Mouse (Mus musculus) liver, postnatal 0 days (tissue): ENCODE data around the gene Hist1h3f. TPM values are rescaled to one million over a fixed set of nuclear protein-coding genes. Genes with fewer than 3 reads are reported as not detected.
A peak's percentile ranks its signal among the peaks of the same experiment; 100 is the strongest.

Experiments
- ATAC-seq: fragments of 200-750 bp; cut with Nextera tagmentation; 2 replicates; pipeline ENCODE4 v1.8.0; 2017; ENCODE audit warnings: mild to moderate bottlenecking, moderate library complexity
- DNase-seq: peaks from one replicate; pipeline ENCODE4 v3.0.0-alpha.2; 2016
- H3K27ac ChIP-seq: fragments of 300-500 bp; sonication (generic); 2 replicates; pipeline ENCODE4 v1.5.1; 2014; ENCODE audit warnings: antibody characterized with exemption, moderate library complexity, mild to moderate bottlenecking, low read depth
- H3K27me3 ChIP-seq: fragments of 300-500 bp; sonication (generic); 2 replicates; pipeline ENCODE4 v1.6.1; 2014; ENCODE audit warnings: low read length, control low read depth, mixed read lengths; ENCODE audit not compliant: insufficient read depth
- H3K36me3 ChIP-seq: fragments of 300-500 bp; sonication (generic); replicated peaks from 2 replicates; pipeline ENCODE4 v1.6.1; 2014; ENCODE audit warnings: mild to moderate bottlenecking, control low read depth, low read length, moderate library complexity, mixed read lengths; ENCODE audit not compliant: insufficient read depth
- H3K4me1 ChIP-seq: fragments of 300-500 bp; sonication (generic); 2 replicates; pipeline ENCODE4 v1.6.1; 2014; ENCODE audit warnings: antibody characterized with exemption, mild to moderate bottlenecking, control low read depth; ENCODE audit not compliant: insufficient read depth
- H3K4me2 ChIP-seq: fragments of 300-500 bp; sonication (generic); 2 replicates; pipeline ENCODE4 v1.6.1; 2014; ENCODE audit warnings: low read depth, mild to moderate bottlenecking, low read length, moderate library complexity, mixed read lengths
- H3K4me3 ChIP-seq: fragments of 300-500 bp; sonication (generic); 2 replicates; pipeline ENCODE4 v1.5.1; 2014; ENCODE audit warnings: low read depth, low read length
- H3K9ac ChIP-seq: fragments of 300-500 bp; sonication (generic); replicated peaks from 2 replicates; pipeline ENCODE4 v1.6.1; 2014; ENCODE audit warnings: mild to moderate bottlenecking, moderate library complexity
- H3K9me3 ChIP-seq: fragments of 300-500 bp; sonication (generic); 2 replicates; pipeline ENCODE4 v1.6.1; 2016; ENCODE audit warnings: mild to moderate bottlenecking, control low read depth, low read length, mixed read lengths
- CTCF ChIP-seq: sonication (generic); IDR thresholded peaks from 2 replicates; pipeline ENCODE4 v1.5.1; 2016; ENCODE audit warnings: antibody characterized with exemption, low read depth
- EP300 ChIP-seq: IDR thresholded peaks from 2 replicates; pipeline ENCODE4 v1.6.1; 2016; ENCODE audit warnings: antibody characterized with exemption, low read depth, mild to moderate bottlenecking
- WGBS: fragments of 180-500 bp; shearing (Covaris S2); extraction: QIAGEN DNeasy Blood & Tissue Kit; methylation state at CpG from one replicate; pipeline ENCODE4 v1.1.7; 2014; ENCODE audit not compliant: insufficient replicate concordance; 5-methylcytosine and 5-hydroxymethylcytosine counted together
- polyA plus RNA-seq: library from polyadenylated mRNA; unstranded; fragments of >200 nt; fragmentation: Nextera tagmentation; extraction: Ambion mirVana; gene quantifications from 2 replicates; pipeline ENCODE4 v1.2.1, GENCODE M21; 2015

Gene Hist1h3f
- polyA plus RNA-seq, 1 experiment from 2014 or later, result 1.5 TPM

DNA sequence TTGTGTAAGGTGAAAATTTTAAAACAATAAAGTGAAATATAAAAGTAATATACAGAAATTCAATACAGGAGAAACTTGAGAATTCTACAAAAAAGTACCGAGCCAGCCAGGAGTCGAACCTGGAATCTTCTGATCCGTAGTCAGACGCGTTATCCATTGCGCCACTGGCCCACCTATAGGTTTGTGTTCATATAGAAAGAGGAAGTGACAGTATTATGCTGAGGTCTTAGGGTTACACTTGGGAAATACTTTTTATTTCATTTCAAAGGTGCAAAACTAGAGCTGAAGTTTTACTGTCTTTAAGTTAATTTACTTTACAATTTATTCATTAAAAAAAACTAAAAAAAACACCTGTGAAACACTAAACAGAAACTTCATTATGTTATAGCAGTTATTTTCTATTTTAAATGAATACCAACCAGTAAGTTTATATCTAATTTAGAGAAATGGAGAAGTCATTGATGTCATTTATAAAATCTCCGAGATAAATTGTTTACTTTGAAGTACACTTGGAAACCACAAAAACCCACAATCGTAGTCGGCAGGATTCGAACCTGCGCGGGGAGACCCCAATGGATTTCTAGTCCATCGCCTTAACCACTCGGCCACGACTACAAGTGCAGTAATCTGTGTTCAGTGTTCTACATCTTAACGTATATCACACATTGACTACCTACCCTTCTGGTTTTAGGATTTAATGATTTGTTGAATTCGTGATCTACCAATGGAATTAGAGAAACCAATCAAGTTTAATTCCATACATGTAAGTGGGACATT, 43.2 kb upstream of the Hist1h3f start:
- Histone ChIP-seq H3K4me3 (no peak overlapping the region; the same call in 1 of the 2 replicates), H3K4me2 (peak overlapping the region; percentile 47; the same call in 1 of the 2 replicates), H3K36me3 (no peaks in the 10 kb centered on the region), H3K9me3 (no peaks in the 10 kb centered on the region), H3K27me3 (no peaks in the 10 kb centered on the region), H3K4me1 (peaks cover 16% of the 10 kb centered on the region), H3K27ac (no peak overlapping the region), H3K9ac (no peak overlapping the region)
- peak; percentile 76 for DNase-seq
- TF ChIP-seq EP300, result 0 out of 2 replicates have a peak, but pooled peaks have one; percentile 3
- no peak for TF ChIP-seq CTCF
- 2% methylated on average over 17 of the region's 17 CpGs for WGBS
- ATAC-seq, result peak; percentile 86

DNA sequence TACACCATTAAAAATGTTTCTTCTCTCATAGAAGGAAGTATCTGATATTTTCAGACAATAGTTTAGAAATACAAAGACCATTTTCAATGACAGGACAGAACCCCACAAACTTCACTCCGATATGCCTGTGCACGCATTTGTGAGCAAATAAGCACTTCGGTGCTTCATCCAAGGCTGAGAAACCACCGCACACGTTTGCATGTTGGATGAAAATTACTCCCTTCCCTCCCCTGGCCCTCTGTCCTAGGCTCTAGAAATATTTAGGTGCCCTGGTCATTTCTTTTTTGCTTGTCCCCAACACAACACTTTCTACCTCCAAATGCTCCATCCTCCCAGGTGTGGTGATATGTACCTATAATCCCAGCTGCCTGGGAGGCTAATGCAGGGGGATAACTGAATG, 42.3 kb upstream of the Hist1h3f start:
- no peak overlapping the region for H3K9ac ChIP-seq
- H3K4me1 ChIP-seq, result peaks cover 21% of the 10 kb centered on the region
- H3K9me3 ChIP-seq, result no peaks in the 10 kb centered on the region
- DNase-seq (no peak), ATAC-seq (no peak)
- no peak overlapping the region; the same call in 1 of the 2 replicates for H3K4me3 ChIP-seq
- peak overlapping the region; percentile 47 for H3K4me2 ChIP-seq
- TF ChIP-seq EP300 (no peak), CTCF (no peak)
- WGBS, result 31% methylated on average over 5 of the region's 5 CpGs
- no peaks in the 10 kb centered on the region for H3K27me3 ChIP-seq
- no peaks in the 10 kb centered on the region for H3K36me3 ChIP-seq
- no peak overlapping the region for H3K27ac ChIP-seq

DNA sequence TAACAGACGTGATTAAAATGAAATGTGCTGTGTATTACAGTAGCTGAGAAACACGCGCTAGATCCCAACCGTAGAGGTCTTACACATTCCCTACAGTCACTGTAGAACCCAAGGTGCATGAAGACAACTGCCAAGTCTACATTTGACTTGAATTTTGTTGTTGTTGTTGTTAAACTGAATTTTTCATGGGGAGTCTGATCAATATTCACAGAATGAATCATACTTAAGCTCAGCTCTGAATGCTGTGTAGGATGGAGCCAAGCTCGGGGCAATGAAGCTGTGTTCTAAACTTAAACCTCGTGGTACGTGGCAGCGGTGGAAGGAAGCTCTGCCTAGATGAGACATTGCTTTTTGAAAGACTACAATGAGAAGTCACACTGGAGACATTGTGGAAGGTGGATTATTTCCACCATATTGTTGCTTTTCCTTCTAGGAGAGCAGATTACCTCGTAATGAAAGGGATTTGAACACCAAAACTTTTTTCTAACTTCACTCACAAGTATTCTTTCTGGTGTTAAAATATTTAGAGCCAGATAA, 41.8 kb upstream of the Hist1h3f start:
- WGBS, result 35% methylated on average over 9 of the region's 9 CpGs
- no peaks in the 10 kb centered on the region for H3K9me3 ChIP-seq
- peak overlapping the region; percentile 47 for H3K4me2 ChIP-seq
- DNase-seq, result no peak
- H3K4me3 ChIP-seq, result no peak overlapping the region
- no peak overlapping the region for H3K27ac ChIP-seq
- no peak for TF ChIP-seq EP300
- TF ChIP-seq CTCF, result no peak
- peaks cover 21% of the 10 kb centered on the region for H3K4me1 ChIP-seq
- H3K36me3 ChIP-seq, result no peaks in the 10 kb centered on the region
- no peak for ATAC-seq
- no peaks in the 10 kb centered on the region for H3K27me3 ChIP-seq
- no peak overlapping the region for H3K9ac ChIP-seq

DNA sequence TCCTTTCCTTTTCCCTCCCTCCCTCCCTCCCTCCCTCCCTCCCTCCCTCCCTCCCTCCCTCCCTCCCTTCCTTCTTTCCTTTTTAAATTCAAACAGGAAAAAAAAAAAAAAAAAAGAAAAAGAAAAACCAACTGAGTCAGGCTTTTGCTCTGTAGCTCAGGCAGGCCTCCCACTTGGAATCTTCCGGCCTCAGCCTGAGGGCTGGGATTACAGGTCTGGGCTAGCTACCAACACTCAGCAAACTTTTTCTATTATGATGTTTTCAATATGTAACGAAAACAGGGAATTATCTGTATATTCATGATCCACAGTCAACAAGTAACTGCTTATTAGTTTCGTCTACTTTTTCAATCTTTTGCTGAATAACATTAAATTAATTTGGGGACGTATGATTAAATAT, 40.9 kb upstream of the Hist1h3f start:
- DNase-seq (no peak), ATAC-seq (no peak)
- no peak overlapping the region for H3K9ac ChIP-seq
- WGBS, result 75% methylated on average over 4 of the region's 4 CpGs
- H3K4me2 ChIP-seq, result no peak overlapping the region
- TF ChIP-seq EP300, result no peak
- TF ChIP-seq CTCF, result no peak
- no peak overlapping the region for H3K27ac ChIP-seq
- no peaks in the 10 kb centered on the region for H3K36me3 ChIP-seq
- H3K4me1 ChIP-seq, result peaks cover 23% of the 10 kb centered on the region
- no peaks in the 10 kb centered on the region for H3K9me3 ChIP-seq
- H3K27me3 ChIP-seq, result no peaks in the 10 kb centered on the region
- H3K4me3 ChIP-seq, result no peak overlapping the region

DNA sequence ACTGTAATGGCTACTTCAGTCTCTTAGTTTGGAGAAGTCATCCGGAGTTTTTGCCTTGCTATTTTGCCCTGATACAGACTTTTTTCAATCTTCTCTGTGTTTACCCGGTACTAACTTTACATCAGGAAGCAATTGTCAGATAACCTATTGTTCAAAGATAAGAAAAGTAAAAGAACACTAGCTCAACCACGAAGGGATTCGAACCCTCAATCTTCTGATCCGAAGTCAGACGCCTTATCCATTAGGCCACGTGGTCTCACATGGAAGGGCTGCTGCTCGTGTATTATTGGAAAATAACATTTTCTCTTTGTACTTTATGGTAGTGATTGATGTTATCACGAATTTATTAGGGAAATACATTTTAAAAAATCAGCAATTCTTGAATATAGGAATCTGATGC, 40.1 kb upstream of the Hist1h3f start:
- TF ChIP-seq CTCF, result no peak
- no peak for TF ChIP-seq EP300
- H3K4me2 ChIP-seq, result no peak overlapping the region
- no peaks in the 10 kb centered on the region for H3K36me3 ChIP-seq
- peak; percentile 72 for DNase-seq
- H3K4me3 ChIP-seq, result no peak overlapping the region
- no peak overlapping the region for H3K9ac ChIP-seq
- H3K9me3 ChIP-seq, result no peaks in the 10 kb centered on the region
- no peak for ATAC-seq
- no peak overlapping the region for H3K27ac ChIP-seq
- 2% methylated on average over 9 of the region's 9 CpGs for WGBS
- H3K27me3 ChIP-seq, result no peaks in the 10 kb centered on the region
- H3K4me1 ChIP-seq, result peaks cover 20% of the 10 kb centered on the region

DNA sequence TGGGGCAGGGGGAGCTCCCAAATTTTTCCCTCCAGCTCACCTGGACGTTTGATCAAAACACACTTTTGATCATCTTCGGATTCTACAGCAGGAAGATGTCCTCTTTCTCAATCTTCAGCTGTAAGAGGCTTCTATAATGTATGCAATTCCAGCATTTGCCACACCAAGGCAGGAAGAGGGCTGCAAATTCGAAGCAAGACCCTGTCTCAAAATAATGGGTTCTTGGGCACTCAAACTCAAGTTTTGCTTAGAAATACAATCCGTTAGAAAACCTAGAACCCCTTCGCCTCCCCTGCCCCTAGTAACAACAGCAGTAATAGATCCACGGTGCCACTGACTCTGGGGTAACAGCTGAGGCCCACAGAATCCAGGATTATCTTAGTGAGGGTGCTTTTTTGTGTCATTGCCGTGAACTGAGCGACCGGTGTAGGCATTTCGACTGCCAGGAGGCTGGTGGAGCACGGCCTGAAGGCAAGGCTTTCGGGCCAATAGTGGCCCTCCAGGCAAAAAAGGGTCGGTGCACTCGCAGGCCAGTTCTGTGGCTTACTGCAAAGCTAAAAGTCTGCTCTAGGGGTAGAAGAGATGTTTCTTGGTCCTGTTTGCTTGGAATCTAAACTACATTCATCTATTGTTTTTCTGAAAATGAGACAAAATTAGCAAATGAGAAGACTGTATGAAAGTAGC, 38.0 kb upstream of the Hist1h3f start:
- H3K36me3 ChIP-seq, result no peaks in the 10 kb centered on the region
- no peaks in the 10 kb centered on the region for H3K9me3 ChIP-seq
- peak overlapping the region; percentile 36 for H3K4me3 ChIP-seq
- H3K9ac ChIP-seq, result peak overlapping the region; percentile 67
- peaks cover 17% of the 10 kb centered on the region for H3K4me1 ChIP-seq
- DNase-seq, result peak; percentile 26
- H3K27ac ChIP-seq, result peak overlapping the region; percentile 45; the same call in 1 of the 2 replicates
- H3K27me3 ChIP-seq, result no peaks in the 10 kb centered on the region
- no peak for TF ChIP-seq EP300
- peak overlapping the region; percentile 76 for H3K4me2 ChIP-seq
- 8% methylated on average over 14 of the region's 14 CpGs for WGBS
- peak; percentile 58 for ATAC-seq
